Mouse (Mus musculus): ENCODE data around the gene 5730522E02Rik.

DNA sequence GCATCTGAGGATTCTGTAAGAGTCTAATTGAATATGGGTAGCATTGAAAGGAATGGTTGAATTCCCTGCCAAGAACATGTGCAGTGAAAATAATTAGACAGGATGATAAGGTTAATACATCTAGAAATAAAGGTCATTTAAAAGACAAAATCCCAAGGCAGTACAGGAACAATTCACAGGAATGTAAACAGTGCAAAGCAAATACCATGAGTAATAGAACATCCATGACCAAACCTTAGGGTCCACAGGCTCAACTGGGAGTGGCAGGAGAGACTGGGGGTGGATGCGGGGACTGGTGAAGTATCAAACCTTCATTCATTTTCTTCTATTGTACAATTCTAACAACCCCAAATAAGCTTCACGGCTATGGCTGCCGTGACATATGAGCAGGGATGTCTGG lies 536.4 kb downstream of the 5730522E02Rik start:
- no peak for TF ChIP-seq POLR2A (IDR thresholded peaks at IDR 0.05; ENCODE audit: insufficient read length, low read depth)
- TF ChIP-seq MAX (IDR thresholded peaks at IDR 0.05; ENCODE audit: low read depth): no peak

Data from myocyte (in vitro differentiated cells).